Mouse (Mus musculus): ENCODE data around the gene Lrch4. TPM values are rescaled to one million over a fixed set of nuclear protein-coding genes. Genes with fewer than 3 reads are reported as not detected.

The Lrch4 gene
- 0.40 TPM for polyA plus RNA-seq (2014; fragmentation: Illumina TruSeq; extraction: RNeasy Lipid Tissue Mini Kit (QIAGEN cat#74804); ENCODE audit: low read depth, low replicate concordance)

GRCm38 (mm10) chr5:137628498-137629305, at the start of gene Lrch4, which contains the start of the genes Fbxo24 and Gm20605:
Lrch4 (plus strand) TSS chr5:137629121.
Fbxo24 (minus strand) TSS chr5:137629002.
Gm20605 (plus strand) TSS chr5:137629175.

GRCm38 (mm10) chr5:137600619-137601364, 28.1 kb upstream of the Lrch4 start, which contains the start of gene Mospd3:
Mospd3 (minus strand) TSS chr5:137601058.

GRCm38 (mm10) chr5:137613550-137613949, 15.4 kb upstream of the Lrch4 start, which contains the start of gene Pcolce:
Pcolce (minus strand) TSS chr5:137613784.

GRCm38 (mm10) chr5:137641054-137641453, 12.1 kb downstream of the Lrch4 start, which contains the start of gene Sap25:
Sap25 (plus strand) TSS chr5:137641334.

GRCm38 (mm10) chr5:137645652-137646091, 16.8 kb downstream of the Lrch4 start, which contains the start of gene Irs3:
Irs3 (minus strand) TSS chr5:137645714.

GRCm38 (mm10) chr5:137684294-137685123, 55.6 kb downstream of the Lrch4 start, which contains the start of gene Agfg2:
Agfg2 (minus strand) TSS chr5:137684726.

Other genes with a start within 250 kb of the Lrch4 start
- not detected for gene Zan, start 152.1 kb upstream of the Lrch4 start, polyA plus RNA-seq (2014; fragmentation: Illumina TruSeq; extraction: RNeasy Lipid Tissue Mini Kit (QIAGEN cat#74804); ENCODE audit: low read depth, low replicate concordance)
- gene Pop7, start 126.6 kb upstream of the Lrch4 start, polyA plus RNA-seq (2014; fragmentation: Illumina TruSeq; extraction: RNeasy Lipid Tissue Mini Kit (QIAGEN cat#74804); ENCODE audit: low read depth, low replicate concordance), result not detected
- 1.5 TPM for gene Gigyf1, start 110.6 kb upstream of the Lrch4 start, polyA plus RNA-seq (2014; fragmentation: Illumina TruSeq; extraction: RNeasy Lipid Tissue Mini Kit (QIAGEN cat#74804); ENCODE audit: low read depth, low replicate concordance)
- not detected for gene Epo, start 95.9 kb upstream of the Lrch4 start, polyA plus RNA-seq (2014; fragmentation: Illumina TruSeq; extraction: RNeasy Lipid Tissue Mini Kit (QIAGEN cat#74804); ENCODE audit: low read depth, low replicate concordance)
- gene Gnb2, start 95.6 kb upstream of the Lrch4 start, polyA plus RNA-seq (2014; fragmentation: Illumina TruSeq; extraction: RNeasy Lipid Tissue Mini Kit (QIAGEN cat#74804); ENCODE audit: low read depth, low replicate concordance), result 5.5 TPM
- not detected for gene Actl6b, start 75.6 kb upstream of the Lrch4 start, polyA plus RNA-seq (2014; fragmentation: Illumina TruSeq; extraction: RNeasy Lipid Tissue Mini Kit (QIAGEN cat#74804); ENCODE audit: low read depth, low replicate concordance)
- gene Tfr2, start 59.3 kb upstream of the Lrch4 start, polyA plus RNA-seq (2014; fragmentation: Illumina TruSeq; extraction: RNeasy Lipid Tissue Mini Kit (QIAGEN cat#74804); ENCODE audit: low read depth, low replicate concordance), result 32.0 TPM
- 1.3 TPM for gene Mospd3, start 28.1 kb upstream of the Lrch4 start, polyA plus RNA-seq (2014; fragmentation: Illumina TruSeq; extraction: RNeasy Lipid Tissue Mini Kit (QIAGEN cat#74804); ENCODE audit: low read depth, low replicate concordance)
- 0.64 TPM for gene Pcolce, start 15.3 kb upstream of the Lrch4 start, polyA plus RNA-seq (2014; fragmentation: Illumina TruSeq; extraction: RNeasy Lipid Tissue Mini Kit (QIAGEN cat#74804); ENCODE audit: low read depth, low replicate concordance)
- gene Fbxo24, start 119 bp upstream of the Lrch4 start, polyA plus RNA-seq (2014; fragmentation: Illumina TruSeq; extraction: RNeasy Lipid Tissue Mini Kit (QIAGEN cat#74804); ENCODE audit: low read depth, low replicate concordance), result not detected
- gene Gm20605, start 54 bp downstream of the Lrch4 start, polyA plus RNA-seq (2014; fragmentation: Illumina TruSeq; extraction: RNeasy Lipid Tissue Mini Kit (QIAGEN cat#74804); ENCODE audit: low read depth, low replicate concordance), result not detected
- gene Sap25, start 12.2 kb downstream of the Lrch4 start, polyA plus RNA-seq (2014; fragmentation: Illumina TruSeq; extraction: RNeasy Lipid Tissue Mini Kit (QIAGEN cat#74804); ENCODE audit: low read depth, low replicate concordance), result not detected
- not detected for gene Irs3, start 16.6 kb downstream of the Lrch4 start, polyA plus RNA-seq (2014; fragmentation: Illumina TruSeq; extraction: RNeasy Lipid Tissue Mini Kit (QIAGEN cat#74804); ENCODE audit: low read depth, low replicate concordance)
- 10.3 TPM for gene Agfg2, start 55.6 kb downstream of the Lrch4 start, polyA plus RNA-seq (2014; fragmentation: Illumina TruSeq; extraction: RNeasy Lipid Tissue Mini Kit (QIAGEN cat#74804); ENCODE audit: low read depth, low replicate concordance)
- gene Nyap1, start 112.5 kb downstream of the Lrch4 start, polyA plus RNA-seq (2014; fragmentation: Illumina TruSeq; extraction: RNeasy Lipid Tissue Mini Kit (QIAGEN cat#74804); ENCODE audit: low read depth, low replicate concordance), result not detected
- 0.79 TPM for gene Tsc22d4, start 116.6 kb downstream of the Lrch4 start, polyA plus RNA-seq (2014; fragmentation: Illumina TruSeq; extraction: RNeasy Lipid Tissue Mini Kit (QIAGEN cat#74804); ENCODE audit: low read depth, low replicate concordance)
- 2.5 TPM for gene Ppp1r35, start 149.7 kb downstream of the Lrch4 start, polyA plus RNA-seq (2014; fragmentation: Illumina TruSeq; extraction: RNeasy Lipid Tissue Mini Kit (QIAGEN cat#74804); ENCODE audit: low read depth, low replicate concordance)
- gene Mepce, start 158.5 kb downstream of the Lrch4 start, polyA plus RNA-seq (2014; fragmentation: Illumina TruSeq; extraction: RNeasy Lipid Tissue Mini Kit (QIAGEN cat#74804); ENCODE audit: low read depth, low replicate concordance), result 4.4 TPM
- gene Zcwpw1, start 158.7 kb downstream of the Lrch4 start, polyA plus RNA-seq (2014; fragmentation: Illumina TruSeq; extraction: RNeasy Lipid Tissue Mini Kit (QIAGEN cat#74804); ENCODE audit: low read depth, low replicate concordance), result 8.9 TPM
- 3.2 TPM for gene Pilra, start 207.2 kb downstream of the Lrch4 start, polyA plus RNA-seq (2014; fragmentation: Illumina TruSeq; extraction: RNeasy Lipid Tissue Mini Kit (QIAGEN cat#74804); ENCODE audit: low read depth, low replicate concordance)
- 3.8 TPM for gene Pilrb1, start 229.0 kb downstream of the Lrch4 start, polyA plus RNA-seq (2014; fragmentation: Illumina TruSeq; extraction: RNeasy Lipid Tissue Mini Kit (QIAGEN cat#74804); ENCODE audit: low read depth, low replicate concordance)
- 3.2 TPM for gene Pilrb2, start 242.7 kb downstream of the Lrch4 start, polyA plus RNA-seq (2014; fragmentation: Illumina TruSeq; extraction: RNeasy Lipid Tissue Mini Kit (QIAGEN cat#74804); ENCODE audit: low read depth, low replicate concordance)

All from liver, adult 10 weeks (tissue).